Mouse (Mus musculus) bone marrow, adult 2 months (tissue): ENCODE measurements around the gene Smg1.

Experiments used
- CTCF ChIP-seq: fragments of 200-500 bp; IDR thresholded peaks from 2 replicates; pipeline ENCODE4 v1.5.1; 2011; ENCODE audit warnings: low read length, control low read depth; ENCODE audit not compliant: control insufficient read depth, insufficient read depth
- POLR2A ChIP-seq: fragments of 200-500 bp; IDR thresholded peaks from 2 replicates; pipeline ENCODE4 v1.6.1; 2011; ENCODE audit warnings: low read depth, mild to moderate bottlenecking, control low read depth, low read length, borderline replicate concordance; ENCODE audit not compliant: control insufficient read depth

DNA sequence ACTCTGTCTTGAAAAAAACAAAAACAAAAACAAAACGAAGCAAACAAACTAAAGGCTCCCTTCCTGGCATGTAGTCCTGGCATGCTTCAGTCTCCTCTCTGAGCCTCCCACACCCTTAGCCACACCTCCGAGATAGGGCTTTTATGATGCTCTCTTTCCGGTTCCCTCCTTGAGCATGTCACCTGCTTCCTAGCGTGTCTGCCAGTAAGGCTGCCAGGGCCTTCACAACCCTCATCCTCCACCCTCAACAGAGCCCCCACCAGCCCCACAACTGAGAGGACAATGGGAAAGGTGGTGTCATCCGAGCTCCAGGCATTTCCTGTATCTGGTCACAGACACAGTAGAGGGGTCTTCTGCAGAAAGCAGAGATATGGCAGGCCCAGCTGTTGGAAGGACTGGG lies 18.9 kb upstream of the Smg1 start:
- TF ChIP-seq CTCF, result no peak
- no peak for TF ChIP-seq POLR2A
